Mouse (Mus musculus) olfactory bulb, adult 2 months (tissue): ENCODE measurements at regions not wholly inside any gene's neighbourhood (a gene's known extent, or its start where the extent isn't known, plus 50 kb on each side); places are given as distances from the start of the nearest gene placed in this dataset.

Source experiments
- CTCF ChIP-seq: fragments of 200-500 bp; IDR thresholded peaks from 2 replicates; pipeline ENCODE4 v1.5.1; 2012; ENCODE audit warnings: low read depth, mild to moderate bottlenecking, low read length, moderate library complexity; ENCODE audit not compliant: insufficient read depth
- POLR2A ChIP-seq: fragments of 200-500 bp; IDR thresholded peaks from 2 replicates; pipeline ENCODE4 v1.6.1; 2012; ENCODE audit warnings: mild to moderate bottlenecking, low read depth, low read length, moderate library complexity; ENCODE audit not compliant: insufficient read depth

- TF ChIP-seq POLR2A (no peak), CTCF (no peak)
These were observed 436.2 kb upstream of the Pou3f3 start for GRCm38 (mm10) chr1:42259216-42259977.
